In the genomic region with DNA sequence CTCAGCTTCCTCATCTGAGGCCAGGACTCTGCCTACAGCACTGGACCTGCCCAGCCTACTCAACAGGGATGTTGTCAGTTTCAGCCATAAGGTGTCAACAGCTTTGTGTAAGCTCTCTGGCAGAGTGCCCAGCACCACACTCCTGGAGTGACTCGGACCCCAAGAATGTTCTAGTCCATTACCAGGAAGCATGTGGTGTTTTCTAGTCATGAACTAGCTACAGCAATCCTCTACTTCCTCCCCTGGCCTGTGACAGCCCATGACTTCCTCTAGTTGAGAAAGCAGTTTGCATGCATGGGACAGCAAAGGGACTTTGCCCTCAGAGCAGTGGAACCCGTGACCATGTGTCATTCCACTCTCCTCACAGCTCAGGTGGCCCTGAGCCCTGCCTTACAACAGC, we compare ENCODE assay signal across 7 mouse cellular contexts. TPM values are rescaled to one million over a fixed set of nuclear protein-coding genes. Genes with fewer than 3 reads are reported as not detected.
DNase-seq lines count a peak whose midpoint lies in the region; ATAC-seq and TF ChIP-seq lines count a peak whose summit lies in the region.
"Not testable (repeated sequence)": the region's sequence is repeated elsewhere in the genome, so short reads cannot be mapped to it uniquely, and the experiment has no call there.

No protein-coding gene starts in this region.

- H3K4me1 ChIP-seq in bone marrow, adult 2 months (ENCODE audit: control insufficient read depth, insufficient read depth, low read length) = peaks cover 13% of the 10 kb centered on the region
- H3K4me1 ChIP-seq in heart, embryonic 12.5 days (replicated peaks) = peaks cover 28% of the 10 kb centered on the region
- H3K4me1 ChIP-seq in intestine, embryonic 16.5 days (ENCODE audit: control insufficient read depth, insufficient read depth, low read length) = peaks cover 11% of the 10 kb centered on the region
- H3K4me1 ChIP-seq in liver, embryonic 11.5 days (replicated peaks; ENCODE audit: control insufficient read depth, insufficient read depth, low read length) = peaks cover 33% of the 10 kb centered on the region
- peaks cover 17% of the 10 kb centered on the region for H3K4me1 ChIP-seq in lung, embryonic 16.5 days (replicated peaks; ENCODE audit: control insufficient read depth, insufficient read depth, low read length)
- H3K4me1 ChIP-seq in stomach, embryonic 15.5 days = not testable (repeated sequence)

- not testable (repeated sequence) for H3K27me3 ChIP-seq in heart, embryonic 12.5 days (replicated peaks); intestine, embryonic 16.5 days (replicated peaks; ENCODE audit: control insufficient read depth, insufficient read depth, low read length); liver, embryonic 11.5 days (replicated peaks; ENCODE audit: control insufficient read depth, insufficient read depth, low read length); lung, embryonic 16.5 days (ENCODE audit: control insufficient read depth, insufficient read depth, low read depth, low read length); stomach, embryonic 15.5 days (replicated peaks)

- H3K27ac ChIP-seq in bone marrow, adult 2 months (ENCODE audit: control insufficient read depth, insufficient read depth, low read depth, low read length, poor library complexity) = peak overlapping the region; percentile 86
- not testable (repeated sequence) for H3K27ac ChIP-seq in heart, embryonic 12.5 days (ENCODE audit: poor library complexity, severe bottlenecking); liver, embryonic 11.5 days (ENCODE audit: low read depth, low read length); lung, embryonic 16.5 days (ENCODE audit: low read length)
- H3K27ac ChIP-seq in intestine, embryonic 16.5 days (ENCODE audit: low read length) = peak overlapping the region; percentile 78
- peak overlapping the region; percentile 31; the same call in 1 of the 2 replicates for H3K27ac ChIP-seq in stomach, embryonic 15.5 days

- H3K9ac ChIP-seq in heart, embryonic 12.5 days; intestine, embryonic 16.5 days (ENCODE audit: low read depth, low read length); liver, embryonic 11.5 days (ENCODE audit: low read depth, low read length); lung, embryonic 16.5 days (ENCODE audit: low read length); stomach, embryonic 15.5 days: not testable (repeated sequence)

- TF ChIP-seq CTCF in bone marrow, adult 2 months (IDR thresholded peaks at IDR 0.05; ENCODE audit: control insufficient read depth, insufficient read depth, low read length) = not testable (repeated sequence)

- H3K9me3 ChIP-seq in heart, embryonic 12.5 days (replicated peaks); intestine, embryonic 16.5 days (ENCODE audit: control insufficient read depth, low read length); liver, embryonic 11.5 days (ENCODE audit: control insufficient read depth, low read length); lung, embryonic 16.5 days (ENCODE audit: control insufficient read depth, low read length); stomach, embryonic 15.5 days: not testable (repeated sequence)

- not testable (repeated sequence) for H3K36me3 ChIP-seq in heart, embryonic 12.5 days; intestine, embryonic 16.5 days (ENCODE audit: control insufficient read depth, insufficient read depth, low read length); liver, embryonic 11.5 days (ENCODE audit: control insufficient read depth, insufficient read depth, low read length); lung, embryonic 16.5 days (ENCODE audit: control insufficient read depth, insufficient read depth, low read length); stomach, embryonic 15.5 days

- 5% methylated on average over 2 of the region's 2 CpGs for WGBS in bone marrow, adult 2 months
- WGBS in heart, embryonic 12.5 days = 42% methylated on average over 2 of the region's 2 CpGs
- 46% methylated on average over 2 of the region's 2 CpGs for WGBS in intestine, embryonic 16.5 days
- 49% methylated on average over 2 of the region's 2 CpGs for WGBS in liver, embryonic 11.5 days
- WGBS in lung, embryonic 16.5 days = 31% methylated on average over 2 of the region's 2 CpGs
- 42% methylated on average over 2 of the region's 2 CpGs for WGBS in stomach, embryonic 15.5 days

- 0 out of 2 replicates have a peak, but pooled peaks have one; percentile 10 for ATAC-seq in heart, embryonic 12.5 days (ENCODE audit: insufficient number of reproducible peaks, low FRiP score)
- ATAC-seq in intestine, embryonic 16.5 days = peak; percentile 85
- ATAC-seq in liver, embryonic 11.5 days (replicated peaks; ENCODE audit: low FRiP score) = peak; percentile 29; the same call in 1 of the 2 replicates
- peak; percentile 11; the same call in 1 of the 2 replicates for ATAC-seq in lung, embryonic 16.5 days (ENCODE audit: low read depth)
- ATAC-seq in stomach, embryonic 15.5 days (ENCODE audit: insufficient read depth, low FRiP score, low read depth) = peak; percentile 54; the same call in 1 of the 2 replicates

- H3K4me2 ChIP-seq in heart, embryonic 12.5 days; intestine, embryonic 16.5 days (ENCODE audit: low read depth, low read length); liver, embryonic 11.5 days; lung, embryonic 16.5 days (ENCODE audit: low read depth, low read length); stomach, embryonic 15.5 days: not testable (repeated sequence)

- TF ChIP-seq POLR2A in bone marrow, adult 2 months (IDR thresholded peaks at IDR 0.05; ENCODE audit: borderline replicate concordance, control insufficient read depth, low read depth, low read length) = not testable (repeated sequence)

- not testable (repeated sequence) for DNase-seq in liver, embryonic 11.5 days (ENCODE audit: low spot score)
- DNase-seq in monocyte, adult 2 months (ENCODE audit: low read depth in 1 of 2, low spot score in 2 of 2) = peak; percentile 80

- not testable (repeated sequence) for H3K4me3 ChIP-seq in bone marrow, adult 2 months (replicated peaks; ENCODE audit: control insufficient read depth, low read depth, low read length); heart, embryonic 12.5 days; intestine, embryonic 16.5 days (ENCODE audit: low read length); liver, embryonic 11.5 days (ENCODE audit: low read depth, low read length); lung, embryonic 16.5 days (ENCODE audit: low read length); stomach, embryonic 15.5 days (replicated peaks)

RNA-seq across cellular contexts. Expression of gene Fth1, which starts 5.5 kb away (rescaled TPM):
- 1,509 and 1,706 TPM in 2 replicates for polyA plus RNA-seq in bone marrow, adult 2 months (2011; ENCODE audit: insufficient read depth, insufficient read length, low replicate concordance, missing spikeins)
- 2,254 and 2,412 TPM in 2 replicates for polyA plus RNA-seq in heart, embryonic 12.5 days (2016; fragmentation: Nextera tagmentation; extraction: Ambion mirVana)
- polyA plus RNA-seq in intestine, embryonic 16.5 days (2015; fragmentation: Nextera tagmentation; extraction: Ambion mirVana) = 2,278 and 2,351 TPM in 2 replicates
- 3,796 and 3,887 TPM in 2 replicates for polyA plus RNA-seq in liver, embryonic 11.5 days (2014; fragmentation: Nextera tagmentation; extraction: Ambion mirVana)
- polyA plus RNA-seq in lung, embryonic 16.5 days (2015; fragmentation: Nextera tagmentation; extraction: Ambion mirVana) = 1,957 and 1,991 TPM in 2 replicates
- 1,700 and 1,987 TPM in 2 replicates for polyA plus RNA-seq in stomach, embryonic 15.5 days (2015; fragmentation: Nextera tagmentation; extraction: Ambion mirVana)

RNA-seq across cellular contexts. Expression of gene Best1, which starts 26.6 kb away (rescaled TPM):
- not detected in 2 replicates for polyA plus RNA-seq in bone marrow, adult 2 months (2011; ENCODE audit: insufficient read depth, insufficient read length, low replicate concordance, missing spikeins)
- polyA plus RNA-seq in heart, embryonic 12.5 days (2016; fragmentation: Nextera tagmentation; extraction: Ambion mirVana) = 0.32 and 0.34 TPM in 2 replicates
- polyA plus RNA-seq in intestine, embryonic 16.5 days (2015; fragmentation: Nextera tagmentation; extraction: Ambion mirVana) = 0.42 and 0.72 TPM in 2 replicates
- 0.31 and 0.59 TPM in 2 replicates for polyA plus RNA-seq in liver, embryonic 11.5 days (2014; fragmentation: Nextera tagmentation; extraction: Ambion mirVana)
- polyA plus RNA-seq in lung, embryonic 16.5 days (2015; fragmentation: Nextera tagmentation; extraction: Ambion mirVana) = 1.1 and 1.4 TPM in 2 replicates
- 0.80 TPM in 2 replicates for polyA plus RNA-seq in stomach, embryonic 15.5 days (2015; fragmentation: Nextera tagmentation; extraction: Ambion mirVana)

RNA-seq across cellular contexts. Expression of gene Rab3il1, which starts 26.6 kb away (rescaled TPM):
- polyA plus RNA-seq in bone marrow, adult 2 months (2011; ENCODE audit: insufficient read depth, insufficient read length, low replicate concordance, missing spikeins) = 89.7 and 115 TPM in 2 replicates
- 38.0 and 39.7 TPM in 2 replicates for polyA plus RNA-seq in heart, embryonic 12.5 days (2016; fragmentation: Nextera tagmentation; extraction: Ambion mirVana)
- polyA plus RNA-seq in intestine, embryonic 16.5 days (2015; fragmentation: Nextera tagmentation; extraction: Ambion mirVana) = 45.7 and 48.8 TPM in 2 replicates
- 133 and 137 TPM in 2 replicates for polyA plus RNA-seq in liver, embryonic 11.5 days (2014; fragmentation: Nextera tagmentation; extraction: Ambion mirVana)
- polyA plus RNA-seq in lung, embryonic 16.5 days (2015; fragmentation: Nextera tagmentation; extraction: Ambion mirVana) = 30.3 and 33.0 TPM in 2 replicates
- 29.8 and 40.7 TPM in 2 replicates for polyA plus RNA-seq in stomach, embryonic 15.5 days (2015; fragmentation: Nextera tagmentation; extraction: Ambion mirVana)

Comparison
In these comparisons a context has a peak if more than half of its experiments do, and no peak if none do; other contexts are left out.
1. ATAC-seq: peak in every context shown above with its lines; median percentile 85 in intestine, embryonic 16.5 days; 54 in stomach, embryonic 15.5 days; 29 in liver, embryonic 11.5 days; 11 in lung, embryonic 16.5 days; 10 in heart, embryonic 12.5 days.